Mouse (Mus musculus) MEL (cell line): ENCODE measurements around the gene Tmem145. TPM values are rescaled to one million over a fixed set of nuclear protein-coding genes. Genes with fewer than 3 reads are reported as not detected.

Experiments used
- DNase-seq: peaks from one replicate; pipeline ENCODE4 v3.0.0; 2011; ENCODE audit warnings: low read depth, low spot score
- H3K27ac ChIP-seq: 2 replicates; pipeline ENCODE4 v1.5.1; 2012; ENCODE audit warnings: low read depth, mild to moderate bottlenecking, control low read depth, low read length, moderate library complexity; ENCODE audit not compliant: control insufficient read depth
- H3K27me3 ChIP-seq, 2 experiments: fragments of 150-350 bp in 1 of 2; sonication (generic) in 1 of 2; 2 replicates each; pipeline ENCODE4 v1.6.1; 2012; ENCODE audit warnings: low read length in 2 of 2, mild to moderate bottlenecking in 2 of 2, improper control_type of control experiment in 1 of 2, moderate library complexity in 1 of 2; ENCODE audit not compliant: insufficient read depth in 2 of 2, control insufficient read depth in 1 of 2
- H3K36me3 ChIP-seq, 2 experiments: 2 replicates each; pipeline ENCODE4 v1.6.1; 2012 to 2014; ENCODE audit warnings: low read length in 2 of 2, improper control_type of control experiment in 1 of 2, inconsistent platforms in 1 of 2, mild to moderate bottlenecking in 1 of 2; ENCODE audit not compliant: insufficient read depth in 2 of 2, control insufficient read depth in 1 of 2
- H3K4me1 ChIP-seq, 2 experiments: fragments of 150-350 bp in 1 of 2; sonication (generic) in 1 of 2; 2 replicates each; pipeline ENCODE4 v1.6.1; 2012; ENCODE audit warnings: low read length in 2 of 2, improper control_type of control experiment in 1 of 2, mild to moderate bottlenecking in 1 of 2; ENCODE audit not compliant: insufficient read depth in 2 of 2, control insufficient read depth in 1 of 2
- H3K4me3 ChIP-seq, 2 experiments: fragments of 150-350 bp in 1 of 2; sonication (generic) in 1 of 2; 2 replicates each; pipeline ENCODE4 v1.5.1; 2012; ENCODE audit warnings: low read depth in 2 of 2, low read length in 2 of 2, mild to moderate bottlenecking in 2 of 2, moderate library complexity in 2 of 2, control low read depth in 1 of 2, improper control_type of control experiment in 1 of 2; ENCODE audit not compliant: control insufficient read depth in 1 of 2, insufficient read depth in 1 of 2
- H3K79me2 ChIP-seq: 2 replicates; pipeline ENCODE4 v1.6.1; 2012; ENCODE audit warnings: mild to moderate bottlenecking, low read length, moderate library complexity; ENCODE audit not compliant: control insufficient read depth, poor library complexity, insufficient read depth
- H3K9ac ChIP-seq: 2 replicates; pipeline ENCODE4 v1.6.1; 2012; ENCODE audit warnings: low read depth, mild to moderate bottlenecking, control low read depth, low read length, moderate library complexity; ENCODE audit not compliant: control insufficient read depth, poor library complexity, severe bottlenecking
- H3K9me3 ChIP-seq: fragments of 150-350 bp; sonication (generic); replicated peaks from 2 replicates; pipeline ENCODE4 v1.6.1; 2012; ENCODE audit warnings: mild to moderate bottlenecking, low read length, improper control_type of control experiment, moderate library complexity; ENCODE audit not compliant: insufficient read depth
- CTCF ChIP-seq, 3 experiments: IDR thresholded peaks in 2 of 3; conservative IDR thresholded peaks in 1 of 3; 2 replicates each; pipeline ENCODE4 v1.5.1; 2011 to 2012; ENCODE audit warnings: low read length in 3 of 3, low read depth in 2 of 3, mild to moderate bottlenecking in 2 of 3, improper control_type of control experiment in 1 of 3, inconsistent platforms in 1 of 3, mixed read lengths in 1 of 3, moderate library complexity in 1 of 3; ENCODE audit not compliant: control insufficient read depth in 1 of 3, insufficient read depth in 1 of 3, poor library complexity in 1 of 3, severe bottlenecking in 1 of 3
- E2F4 ChIP-seq: IDR thresholded peaks from 2 replicates; pipeline ENCODE4 v1.6.1; 2011; ENCODE audit warnings: low read depth, low read length, improper control_type of control experiment, borderline replicate concordance
- ELF1 ChIP-seq: IDR thresholded peaks from 2 replicates; pipeline ENCODE4 v1.6.1; 2014; ENCODE audit warnings: low read depth, mild to moderate bottlenecking, inconsistent platforms, low read length, improper control_type of control experiment, moderate library complexity
- EP300 ChIP-seq, 2 experiments: IDR thresholded peaks; 2 replicates each; pipeline ENCODE4 v1.6.1; 2011; ENCODE audit warnings: improper control_type of control experiment in 2 of 2, low read length in 2 of 2, low read depth in 1 of 2, mild to moderate bottlenecking in 1 of 2
- ETS1 ChIP-seq: IDR thresholded peaks from 2 replicates; pipeline ENCODE4 v1.6.1; 2012; ENCODE audit warnings: low read depth, mild to moderate bottlenecking, inconsistent platforms, low read length, improper control_type of control experiment, moderate library complexity
- GATA1 ChIP-seq: IDR thresholded peaks from 2 replicates; pipeline ENCODE4 v1.6.1; 2011; ENCODE audit warnings: low read depth, low read length, improper control_type of control experiment
- HCFC1 ChIP-seq: IDR thresholded peaks from 2 replicates; pipeline ENCODE4 v1.6.1; 2012; ENCODE audit warnings: low read depth, mild to moderate bottlenecking, inconsistent platforms, low read length, improper control_type of control experiment, moderate library complexity
- KAT2A ChIP-seq: conservative IDR thresholded peaks from 2 replicates; pipeline ENCODE4 v1.6.1; 2012; ENCODE audit warnings: low read depth, low read length, improper control_type of control experiment, inconsistent platforms
- MAFK ChIP-seq: IDR thresholded peaks from 2 replicates; pipeline ENCODE4 v1.6.1; 2011; ENCODE audit warnings: low read depth, mild to moderate bottlenecking, low read length, improper control_type of control experiment, borderline replicate concordance
- MAX ChIP-seq: IDR thresholded peaks from 2 replicates; pipeline ENCODE4 v1.6.1; 2011; ENCODE audit warnings: low read length, improper control_type of control experiment
- MAZ ChIP-seq: IDR thresholded peaks from 2 replicates; pipeline ENCODE4 v1.6.1; 2012; ENCODE audit warnings: low read depth, mild to moderate bottlenecking, inconsistent platforms, low read length, improper control_type of control experiment
- MEF2A ChIP-seq: IDR thresholded peaks from 2 replicates; pipeline ENCODE4 v1.6.1; 2014; ENCODE audit warnings: low read depth, mild to moderate bottlenecking, inconsistent platforms, low read length, improper control_type of control experiment; ENCODE audit not compliant: poor library complexity, insufficient replicate concordance, severe bottlenecking; ENCODE audit errors: extremely low read depth
- MXI1 ChIP-seq: IDR thresholded peaks from 2 replicates; pipeline ENCODE4 v1.6.1; 2011; ENCODE audit warnings: mild to moderate bottlenecking, low read depth, low read length, improper control_type of control experiment
- MYB ChIP-seq: IDR thresholded peaks from 2 replicates; pipeline ENCODE4 v1.6.1; 2011; ENCODE audit warnings: mild to moderate bottlenecking, low read depth, low read length, improper control_type of control experiment
- MYC ChIP-seq: IDR thresholded peaks from 2 replicates; pipeline ENCODE4 v1.6.1; 2011; ENCODE audit warnings: low read depth, mild to moderate bottlenecking, low read length, improper control_type of control experiment, moderate library complexity
- NELFE ChIP-seq: IDR thresholded peaks from 2 replicates; pipeline ENCODE4 v1.6.1; 2011; ENCODE audit warnings: low read depth, low read length, improper control_type of control experiment
- NRF1 ChIP-seq: IDR thresholded peaks from 2 replicates; pipeline ENCODE4 v1.6.1; 2014; ENCODE audit warnings: low read depth, mild to moderate bottlenecking, inconsistent platforms, low read length, improper control_type of control experiment, moderate library complexity; ENCODE audit not compliant: poor library complexity, insufficient read depth, severe bottlenecking
- POLR2AphosphoS5 ChIP-seq: IDR thresholded peaks from 2 replicates; pipeline ENCODE4 v1.6.1; 2012; ENCODE audit warnings: low read depth, borderline replicate concordance, mild to moderate bottlenecking, inconsistent platforms, low read length, moderate library complexity, mixed read lengths
- RCOR1 ChIP-seq: IDR thresholded peaks from 2 replicates; pipeline ENCODE4 v1.6.1; 2012; ENCODE audit warnings: low read depth, mild to moderate bottlenecking, inconsistent platforms, low read length, improper control_type of control experiment
- SMC3 ChIP-seq: IDR thresholded peaks from 2 replicates; pipeline ENCODE4 v1.6.1; 2011; ENCODE audit warnings: low read depth, low read length, improper control_type of control experiment
- TBP ChIP-seq: IDR thresholded peaks from 2 replicates; pipeline ENCODE4 v1.8.0; 2011; ENCODE audit warnings: low read depth, low read length, improper control_type of control experiment
- UBTF ChIP-seq: IDR thresholded peaks from 2 replicates; pipeline ENCODE4 v1.6.1; 2012; ENCODE audit warnings: low read depth, mild to moderate bottlenecking, inconsistent platforms, low read length, improper control_type of control experiment, moderate library complexity, borderline replicate concordance; ENCODE audit not compliant: insufficient read depth
- USF2 ChIP-seq, 2 experiments: IDR thresholded peaks; 2 replicates each; pipeline ENCODE4 v1.6.1; 2011 to 2012; ENCODE audit warnings: improper control_type of control experiment in 2 of 2, low read length in 2 of 2, borderline replicate concordance in 1 of 2, inconsistent platforms in 1 of 2, low read depth in 1 of 2, mild to moderate bottlenecking in 1 of 2; ENCODE audit not compliant: insufficient read depth in 1 of 2
- ZC3H11A ChIP-seq: IDR thresholded peaks from 2 replicates; pipeline ENCODE4 v1.6.1; 2012; ENCODE audit warnings: low read depth, mild to moderate bottlenecking, inconsistent platforms, low read length, improper control_type of control experiment
- ZKSCAN1 ChIP-seq: IDR thresholded peaks from 2 replicates; pipeline ENCODE4 v1.6.1; 2012; ENCODE audit warnings: low read depth, mild to moderate bottlenecking, inconsistent platforms, low read length, improper control_type of control experiment, moderate library complexity
- ZNF384 ChIP-seq: IDR thresholded peaks from 2 replicates; pipeline ENCODE4 v1.6.1; 2012; ENCODE audit warnings: low read depth, mild to moderate bottlenecking, inconsistent platforms, low read length, improper control_type of control experiment
- polyA plus RNA-seq, 2 experiments: library from polyadenylated mRNA; stranded (reverse) in 1 of 2; unstranded in 1 of 2; fragments of >175 nt in 1 of 2; fragments of >200 nt in 1 of 2; gene quantifications; 2 replicates each; pipeline versions ENCODE4 v1.2.1 to v1.2.4; 2012; ENCODE audit warnings: low replicate concordance in 2 of 2, low read depth in 1 of 2; ENCODE audit not compliant: insufficient read length in 2 of 2, insufficient read depth in 1 of 2, missing spikeins in 1 of 2
- total RNA-seq: library from RNA; depleted of rRNA; stranded (reverse); fragments of 300-350 nt; gene quantifications from 2 replicates; pipeline ENCODE4 v1.2.3, GENCODE M21; 2012

Tmem145 gene
- total and polyA plus RNA-seq, 3 experiments = not detected

- H3K27me3 ChIP-seq = no peaks in the 10 kb centered on the region
Measured at GRCm38 (mm10) chr7:25281166-25281733, 24.7 kb upstream of the Tmem145 start.

GRCm38 (mm10) chr7:25281734-25282601, 23.9 kb upstream of the Tmem145 start:
- Histone ChIP-seq H3K9ac (peak overlapping the region; percentile 93), H3K79me2 (peaks cover 32% of the 10 kb centered on the region), H3K4me3 (peak overlapping the region; percentile 57 to 67), H3K9me3 (no peaks in the 10 kb centered on the region), H3K36me3 (peaks cover 11 to 32% of the 10 kb centered on the region in 2 experiments), H3K27me3 (no peaks in the 10 kb centered on the region), H3K4me1 (peaks cover 20 to 36% of the 10 kb centered on the region in 2 experiments), H3K27ac (peak overlapping the region; percentile 94)
- DNase-seq = peak; percentile 98
- no peak for TF ChIP-seq USF2 (IDR thresholded peaks at IDR 0.05; ENCODE audit: borderline replicate concordance in 1 of 2, insufficient read depth in 1 of 2, low read depth in 1 of 2, low read length in 2 of 2)
- TF ChIP-seq NELFE = peak; percentile 70
- no peak for TF ChIP-seq RCOR1
- TF ChIP-seq SMC3 = 0 out of 2 replicates have a peak, but pooled peaks have one; percentile 1
- TF ChIP-seq ETS1 = 0 out of 2 replicates have a peak, but pooled peaks have one; percentile 4
- TF ChIP-seq EP300 (IDR thresholded peaks at IDR 0.05; ENCODE audit: low read depth in 1 of 2, low read length in 2 of 2) = 0 out of 4 replicates have a peak, but pooled peaks of 1 of the 2 experiments have one; percentile 10
- no peak for TF ChIP-seq ZC3H11A
- TF ChIP-seq GATA1 = no peak
- TF ChIP-seq UBTF = no peak
- TF ChIP-seq MAZ = peak; percentile 91; the same call in 1 of the 2 replicates
- TF ChIP-seq CTCF (IDR thresholded peaks at IDR 0.05 in 2 of 3, conservative IDR thresholded peaks at IDR 0.05 in 1 of 3; ENCODE audit: control insufficient read depth in 1 of 3, insufficient read depth in 1 of 3, low read depth in 2 of 3, low read length in 3 of 3, poor library complexity in 1 of 3, severe bottlenecking in 1 of 3) = no peak
- no peak for TF ChIP-seq MAFK
- no peak for TF ChIP-seq MEF2A
- TF ChIP-seq HCFC1 = peak; percentile 67
- 0 out of 2 replicates have a peak, but pooled peaks have one; percentile 16 for TF ChIP-seq ELF1
- no peak for TF ChIP-seq E2F4
- TF ChIP-seq MYB = no peak
- no peak for TF ChIP-seq MYC
- TF ChIP-seq ZNF384 = no peak
- peak; percentile 78 for TF ChIP-seq NRF1
- peak; percentile 23; the same call in 1 of the 2 replicates for TF ChIP-seq MAX
- no peak for TF ChIP-seq ZKSCAN1
- TF ChIP-seq KAT2A = no peak; the same call in 1 of the 2 replicates
- 0 out of 2 replicates have a peak, but pooled peaks have one; percentile 56 for TF ChIP-seq POLR2AphosphoS5
- 0 out of 2 replicates have a peak, but pooled peaks have one; percentile 27 for TF ChIP-seq TBP

More at GRCm38 (mm10) chr7:25281166-25281733, 24.7 kb upstream of the Tmem145 start:
- peak overlapping the region; percentile 30 to 38 for H3K4me3 ChIP-seq
- H3K36me3 ChIP-seq = peaks cover 7 to 40% of the 10 kb centered on the region in 2 experiments
- peak overlapping the region; percentile 66 for H3K9ac ChIP-seq
- H3K4me1 ChIP-seq = peaks cover 26 to 41% of the 10 kb centered on the region in 2 experiments
- no peak for TF ChIP-seq ELF1
- TF ChIP-seq MAX = peak; percentile 60; the same call in 1 of the 2 replicates
- 0 out of 2 replicates have a peak, but pooled peaks have one; percentile 39 for TF ChIP-seq MYC
- peak; percentile 15 for TF ChIP-seq MXI1
- TF ChIP-seq ETS1 = 0 out of 2 replicates have a peak, but pooled peaks have one; percentile 5
- H3K79me2 ChIP-seq = peaks cover 32% of the 10 kb centered on the region
- peak; percentile 66 for DNase-seq
- H3K27ac ChIP-seq = peak overlapping the region; percentile 94
- H3K9me3 ChIP-seq = no peaks in the 10 kb centered on the region
